19 mouse cellular contexts compared by ENCODE assay signal in the genomic region with DNA sequence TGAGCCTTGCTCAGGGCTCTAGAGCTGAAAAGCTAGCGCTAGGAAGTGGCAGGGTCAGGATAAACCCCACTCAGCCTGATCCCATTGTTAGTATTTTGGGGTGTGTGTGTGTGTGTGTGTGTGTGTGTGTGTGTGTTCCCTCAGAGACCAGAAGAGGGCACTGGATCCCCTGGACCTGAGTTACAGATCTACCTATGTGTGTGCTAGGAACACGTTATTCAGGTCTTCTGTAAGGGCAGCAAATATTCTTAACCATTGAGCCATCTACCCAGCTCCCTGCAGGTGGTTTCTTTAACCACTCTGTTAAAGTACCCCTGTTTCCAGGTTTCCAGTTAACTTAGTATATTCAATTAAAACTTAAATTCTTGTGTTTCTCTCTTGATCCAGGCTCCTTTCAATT. TPM values are rescaled to one million over a fixed set of nuclear protein-coding genes. Genes with fewer than 3 reads are reported as not detected.
DNase-seq lines count a peak whose midpoint lies in the region.
"Had no signal": no experiment of that assay in that cellular context is flagged by ENCODE, and none has a peak within 500 bp of the region (broad histone marks: within the 10 kb centered on the region; RNA-seq: fewer than 3 reads in every experiment).

No protein-coding gene starts in this region.

- H3K4me1 ChIP-seq in limb, embryonic 10.5 days, result peaks cover 9% of the 10 kb centered on the region

- no peak overlapping the region for H3K4me3 ChIP-seq in limb, embryonic 10.5 days

- no peaks in the 10 kb centered on the region for H3K27me3 ChIP-seq in limb, embryonic 10.5 days (ENCODE audit: low read depth, poor library complexity, severe bottlenecking)
- H3K27me3 ChIP-seq: CH12.LX, Patski had no signal

- no peaks in the 10 kb centered on the region for H3K36me3 ChIP-seq in limb, embryonic 10.5 days

- peak; percentile 63 for DNase-seq in ES-CJ7 (ENCODE audit: low read depth, low spot score)
- peak; percentile 77 for DNase-seq in R1 (ENCODE audit: low read depth, low spot score)
- DNase-seq in limb, embryonic 10.5 days (ENCODE audit: low spot score), result no peak
- no peak for DNase-seq in left cerebral cortex, adult 18-20 months (ENCODE audit: low spot score in 2 of 2)
- DNase-seq: adrenal gland, adult 2 months; adrenal gland, adult 8-10 months; adrenal gland, postnatal 10 days; adrenal gland, postnatal 14 days; adrenal gland, postnatal 25 days; adrenal gland, postnatal 36 days; B cell, adult 2 months; cerebellum, adult 11 months; cerebellum, adult 11-12 months; cerebellum, adult 18-20 months; cerebellum, adult 2 months; cerebellum, adult 8-10 months had no signal

- 83% methylated on average over 2 of the region's 2 CpGs for WGBS in limb, embryonic 10.5 days

- H3K9me3 ChIP-seq in limb, embryonic 10.5 days (replicated peaks), result no peaks in the 10 kb centered on the region
- H3K9me3 ChIP-seq: G1E had no signal

- H3K27ac ChIP-seq in limb, embryonic 10.5 days, result no peak overlapping the region

RNA-seq across cellular contexts. Expression of a gene that starts 3.8 kb away (rescaled TPM):
- 61.2 and 67.7 TPM in 2 replicates for polyA plus RNA-seq in limb, embryonic 10.5 days (2016; fragmentation: Nextera tagmentation; extraction: Ambion mirVana)
- total RNA-seq in left cerebral cortex, adult 18-20 months (2021), result 10 to 100 TPM; 34.6 to 36.5 TPM

RNA-seq across cellular contexts. Expression of a gene that starts 15.5 kb away (rescaled TPM):
- 2.7 and 4.1 TPM in 2 replicates for polyA plus RNA-seq in limb, embryonic 10.5 days (2016; fragmentation: Nextera tagmentation; extraction: Ambion mirVana)
- 10 to 100 TPM; 15.5 to 17.5 TPM for total RNA-seq in left cerebral cortex, adult 18-20 months (2021)
- total RNA-seq: CH12.LX had no signal
- polyA plus RNA-seq: Patski had no signal

Comparison
In these comparisons a context has a peak if more than half of its experiments do, and no peak if none do; other contexts are left out.
1. DNase-seq: peak in ES-CJ7 (single experiment) and R1 (single experiment); none in limb, embryonic 10.5 days (single experiment) and left cerebral cortex, adult 18-20 months (0 of 2).